Mouse (Mus musculus): ENCODE results near the gene Gm8882. TPM values are rescaled to one million over a fixed set of nuclear protein-coding genes. Genes with fewer than 3 reads are reported as not detected.
"Not testable (repeated sequence)": the region's sequence is repeated elsewhere in the genome, so short reads cannot be mapped to it uniquely, and the experiment has no call there.

Gm8882 gene
- not detected for total RNA-seq (2021)
- long read RNA-seq, experiment 1: 0 reads
- long read RNA-seq, experiment 2: 0 reads

DNA sequence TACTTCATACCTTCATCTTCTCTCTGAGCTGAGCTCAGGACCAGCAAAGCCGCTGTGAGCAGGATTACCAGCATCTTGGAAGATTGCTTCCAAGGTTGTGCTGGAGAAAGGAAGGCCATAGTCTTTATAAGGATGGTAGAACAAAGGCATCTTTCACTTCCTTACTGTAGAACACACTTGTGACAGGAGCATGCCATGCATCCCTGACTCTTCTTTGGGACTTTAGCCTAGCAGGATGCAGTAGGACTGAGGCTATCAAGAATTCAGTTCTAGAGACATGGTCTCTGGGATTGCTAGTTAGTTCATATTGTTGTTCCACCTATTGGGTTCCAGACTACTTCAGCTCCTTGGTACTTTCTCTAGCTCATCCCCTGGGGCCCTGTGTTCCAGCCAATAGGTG lies at the start of gene Gm8882:
Gene Gm8882 (minus strand): TSS at position 101 of the 400 bp plus-strand sequence.
- DNase-seq: not testable (repeated sequence)

DNA sequence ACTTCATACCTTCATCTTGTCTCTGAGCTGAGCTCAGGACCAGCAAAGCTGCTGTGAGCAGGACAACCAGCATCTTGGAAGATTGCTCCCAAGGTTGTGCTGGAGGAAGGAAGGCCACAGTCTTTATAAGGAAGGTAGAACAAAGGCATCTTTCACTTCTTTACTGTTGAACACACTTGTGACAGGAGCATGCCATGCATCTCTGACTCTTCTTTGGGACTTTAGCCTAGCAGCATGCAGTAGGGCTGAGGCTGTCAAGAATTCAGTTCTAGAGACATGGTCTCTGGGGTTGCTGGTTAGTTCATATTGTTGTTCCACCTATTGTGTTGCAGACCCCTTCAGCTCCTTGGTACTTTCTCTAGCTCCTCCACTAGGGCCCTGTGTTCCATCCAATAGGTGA lies 49.3 kb downstream of the Gm8882 start, which contains the start of gene Prpmp5:
Gene Prpmp5 (minus strand): TSS at position 101 of the 400 bp plus-strand sequence.
- DNase-seq: not testable (repeated sequence)

Other genes with a start within 250 kb of the Gm8882 start
- not detected for gene Prb1, start 153.6 kb downstream of the Gm8882 start, total RNA-seq (2021)
- not detected for gene Prpmp5, start 49.4 kb downstream of the Gm8882 start, total RNA-seq (2021)
- gene Prh1, start 205.7 kb upstream of the Gm8882 start, total RNA-seq (2021): not detected
- not detected for gene Prp2, start 231.8 kb upstream of the Gm8882 start, total RNA-seq (2021)

Data from adrenal gland, postnatal 10 days (tissue).